Mouse (Mus musculus): ENCODE results near the gene Rflna.

The Rflna gene

GRCm38 (mm10) chr5:125052603-125053488 lies 49.8 kb downstream of the Rflna start:
- WGBS, result 41% methylated on average over 23 of the region's 23 CpGs

GRCm38 (mm10) chr5:125053661-125054060 lies 50.6 kb downstream of the Rflna start:
- WGBS, result 75% methylated on average over 7 of the region's 7 CpGs

- WGBS, result 82% methylated on average over 8 of the region's 8 CpGs
These were observed 52.9 kb downstream of the Rflna start for GRCm38 (mm10) chr5:125055901-125056300.

- 61% methylated on average over 6 of the region's 6 CpGs for WGBS
These were observed 53.3 kb downstream of the Rflna start for GRCm38 (mm10) chr5:125056331-125056695.

GRCm38 (mm10) chr5:125056696-125057554 lies 53.9 kb downstream of the Rflna start:
- 30% methylated on average over 19 of the region's 19 CpGs for WGBS

GRCm38 (mm10) chr5:125057555-125058266 lies 54.7 kb downstream of the Rflna start:
- 19% methylated on average over 29 of the region's 29 CpGs for WGBS

GRCm38 (mm10) chr5:125058267-125058668 lies 55.2 kb downstream of the Rflna start:
- under 1% methylated on average over 28 of the region's 29 CpGs for WGBS
